Mouse (Mus musculus) hindbrain, embryonic 14.5 days (tissue): ENCODE measurements around the gene Cdh13. TPM values are rescaled to one million over a fixed set of nuclear protein-coding genes. Genes with fewer than 3 reads are reported as not detected.

Source experiments
- ATAC-seq: fragments of 200-750 bp; cut with Nextera tagmentation; 2 replicates; pipeline ENCODE4 v1.8.0; 2017; ENCODE audit warnings: moderate number of reproducible peaks, mild to moderate bottlenecking, moderate TSS enrichment, moderate library complexity; ENCODE audit not compliant: low FRiP score
- DNase-seq: peaks from one replicate; pipeline ENCODE4 v3.0.0-alpha.2; 2015; ENCODE audit warnings: low spot score
- H3K27ac ChIP-seq: fragments of 300-500 bp; sonication (generic); 2 replicates; pipeline ENCODE4 v1.5.1; 2014; ENCODE audit warnings: mild to moderate bottlenecking, moderate library complexity
- H3K27me3 ChIP-seq: fragments of 300-500 bp; sonication (generic); 2 replicates; pipeline ENCODE4 v1.6.1; 2014; ENCODE audit warnings: mild to moderate bottlenecking, low read length, mixed read lengths; ENCODE audit not compliant: control insufficient read depth, insufficient read depth
- H3K36me3 ChIP-seq: fragments of 300-500 bp; sonication (generic); replicated peaks from 2 replicates; pipeline ENCODE4 v1.6.1; 2014; ENCODE audit not compliant: control insufficient read depth, insufficient read depth
- H3K4me1 ChIP-seq: fragments of 300-500 bp; sonication (generic); replicated peaks from 2 replicates; pipeline ENCODE4 v1.6.1; 2014; ENCODE audit warnings: antibody characterized with exemption, low read length, mixed read lengths; ENCODE audit not compliant: control insufficient read depth, insufficient read depth
- H3K4me2 ChIP-seq: fragments of 300-500 bp; sonication (generic); replicated peaks from 2 replicates; pipeline ENCODE4 v1.6.1; 2014; ENCODE audit warnings: mild to moderate bottlenecking, moderate library complexity
- H3K4me3 ChIP-seq: fragments of 300-500 bp; sonication (generic); replicated peaks from 2 replicates; pipeline ENCODE4 v1.5.1; 2014; ENCODE audit warnings: mild to moderate bottlenecking, low read length
- H3K9ac ChIP-seq: fragments of 300-500 bp; sonication (generic); 2 replicates; pipeline ENCODE4 v1.6.1; 2014
- H3K9me3 ChIP-seq: fragments of 300-500 bp; sonication (generic); 2 replicates; pipeline ENCODE4 v1.6.1; 2016; ENCODE audit warnings: low read length; ENCODE audit not compliant: control insufficient read depth
- WGBS: fragments of 180-500 bp; shearing (Covaris S2); extraction: QIAGEN DNeasy Blood & Tissue Kit; methylation state at CpG from one replicate; pipeline ENCODE4 v1.1.7; 2014; 5-methylcytosine and 5-hydroxymethylcytosine counted together
- polyA plus RNA-seq: library from polyadenylated mRNA; unstranded; fragments of >200 nt; fragmentation: Nextera tagmentation; extraction: Ambion mirVana; gene quantifications from 2 replicates; pipeline ENCODE4 v1.2.1, GENCODE M21; 2014

Cdh13 gene
- polyA plus RNA-seq, 1 experiment from 2014 or later = 134 TPM

GRCm38 (mm10) chr8:118488735-118489134 lies 205.2 kb downstream of the Cdh13 start:
- Histone ChIP-seq H3K4me3 (no peak overlapping the region), H3K9ac (no peak overlapping the region), H3K4me2 (no peak overlapping the region), H3K36me3 (no peaks in the 10 kb centered on the region), H3K4me1 (0 out of 2 replicates have a peak, but pooled peaks cover 4% of the 10 kb centered on the region), H3K27ac (no peak overlapping the region), H3K9me3 (no peaks in the 10 kb centered on the region), H3K27me3 (no peaks in the 10 kb centered on the region)
- DNase-seq (no peak), ATAC-seq (no peak)
- WGBS = 20% methylated on average over 4 of the region's 4 CpGs

GRCm38 (mm10) chr8:118502509-118502908 lies 219.0 kb downstream of the Cdh13 start:
- no peak for ATAC-seq
- 57% methylated on average over 8 of the region's 8 CpGs for WGBS

DNA sequence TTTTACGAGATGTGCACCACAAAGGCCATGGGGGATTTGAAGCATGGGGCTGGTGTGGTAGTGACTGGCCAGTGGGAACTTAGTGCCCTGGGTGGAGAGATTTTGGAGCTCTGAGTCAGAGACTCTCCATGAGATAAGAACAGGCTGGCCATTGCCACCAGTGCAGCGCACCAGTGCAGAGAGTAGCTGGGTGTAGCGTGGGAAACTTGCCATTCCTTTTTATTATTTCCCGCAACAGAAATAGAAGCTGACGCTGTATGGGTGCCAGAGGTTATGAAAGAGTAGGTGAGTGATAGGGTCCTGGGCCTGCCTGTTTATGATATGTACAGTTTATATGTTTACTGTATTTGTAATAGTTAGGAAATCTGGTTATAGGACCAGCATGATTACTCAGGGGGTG lies 225.9 kb downstream of the Cdh13 start:
- H3K4me2 ChIP-seq = no peak overlapping the region
- H3K27me3 ChIP-seq = no peaks in the 10 kb centered on the region
- H3K27ac ChIP-seq = no peak overlapping the region
- DNase-seq (no peak), ATAC-seq (no peak)
- 92% methylated on average over 5 of the region's 5 CpGs for WGBS
- H3K9me3 ChIP-seq = no peaks in the 10 kb centered on the region
- 0 out of 2 replicates have a peak, but pooled peaks cover 5% of the 10 kb centered on the region for H3K4me1 ChIP-seq
- no peaks in the 10 kb centered on the region for H3K36me3 ChIP-seq
- no peak overlapping the region for H3K9ac ChIP-seq
- no peak overlapping the region for H3K4me3 ChIP-seq

More at GRCm38 (mm10) chr8:118502509-118502908, 219.0 kb downstream of the Cdh13 start:
- Histone ChIP-seq H3K4me1 (peaks cover 10% of the 10 kb centered on the region), H3K4me2 (no peak overlapping the region), H3K9ac (no peak overlapping the region), H3K27me3 (no peaks in the 10 kb centered on the region), H3K36me3 (no peaks in the 10 kb centered on the region), H3K4me3 (no peak overlapping the region), H3K9me3 (no peaks in the 10 kb centered on the region), H3K27ac (no peak overlapping the region)
- DNase-seq = no peak

DNA sequence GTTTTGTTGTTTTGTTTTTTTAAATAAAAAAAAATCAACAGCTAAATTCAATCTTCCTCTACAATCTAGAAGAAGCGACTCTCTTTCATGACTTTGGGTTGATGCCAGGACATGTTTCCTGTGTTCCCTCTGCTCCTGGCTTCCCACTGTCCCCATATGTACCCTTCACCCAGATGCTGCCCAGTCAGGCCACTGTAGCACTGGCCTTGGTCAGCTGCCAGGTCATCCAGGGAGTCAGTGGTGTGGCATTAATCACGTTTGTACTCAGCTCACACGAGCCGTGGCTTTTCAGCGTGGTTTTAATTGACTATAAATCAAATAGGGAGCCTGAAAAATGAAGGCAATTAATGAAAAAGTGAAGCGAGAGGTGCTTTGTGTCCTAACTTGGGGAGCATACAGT lies 229.7 kb downstream of the Cdh13 start:
- H3K4me2 ChIP-seq = no peak overlapping the region
- H3K4me3 ChIP-seq = no peak overlapping the region
- no peak overlapping the region for H3K27ac ChIP-seq
- H3K9me3 ChIP-seq = no peaks in the 10 kb centered on the region
- 36% methylated on average over 6 of the region's 6 CpGs for WGBS
- DNase-seq (no peak), ATAC-seq (no peak)
- no peaks in the 10 kb centered on the region for H3K27me3 ChIP-seq
- H3K36me3 ChIP-seq = no peaks in the 10 kb centered on the region
- no peak overlapping the region for H3K9ac ChIP-seq
- peaks cover 12% of the 10 kb centered on the region for H3K4me1 ChIP-seq

- DNase-seq (no peak), ATAC-seq (no peak)
- Histone ChIP-seq H3K27ac (no peak overlapping the region), H3K4me1 (peaks cover 15% of the 10 kb centered on the region), H3K9me3 (no peaks in the 10 kb centered on the region), H3K9ac (no peak overlapping the region), H3K27me3 (no peaks in the 10 kb centered on the region), H3K4me3 (no peak overlapping the region), H3K4me2 (no peak overlapping the region), H3K36me3 (no peaks in the 10 kb centered on the region)
- WGBS = 91% methylated on average over 5 of the region's 6 CpGs
Measured at GRCm38 (mm10) chr8:118515616-118516015, 232.1 kb downstream of the Cdh13 start.

DNA sequence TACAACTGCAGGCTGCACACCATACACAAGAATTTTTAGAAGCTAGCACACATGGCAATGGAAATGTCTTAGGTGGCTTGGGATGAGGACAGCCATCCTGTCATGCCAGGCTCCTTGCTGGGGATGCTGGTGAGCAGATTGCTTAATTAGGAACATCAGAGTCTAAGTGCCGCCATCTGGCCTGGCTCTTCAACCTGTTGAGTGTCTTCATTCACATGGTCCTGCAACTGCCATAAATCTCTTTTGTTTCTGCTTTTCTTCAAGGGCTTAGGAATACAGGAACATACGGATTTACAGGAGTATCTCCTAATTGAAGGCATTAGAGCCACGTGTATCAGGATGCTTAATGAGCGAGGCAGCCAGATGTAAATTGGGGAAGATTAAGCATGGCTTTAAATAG lies 233.5 kb downstream of the Cdh13 start:
- 48% methylated on average over 4 of the region's 4 CpGs for WGBS
- Histone ChIP-seq H3K27ac (no peak overlapping the region), H3K36me3 (no peaks in the 10 kb centered on the region), H3K4me3 (no peak overlapping the region), H3K27me3 (no peaks in the 10 kb centered on the region), H3K9me3 (no peaks in the 10 kb centered on the region), H3K4me1 (peaks cover 15% of the 10 kb centered on the region), H3K9ac (no peak overlapping the region), H3K4me2 (no peak overlapping the region)
- ATAC-seq (no peak), DNase-seq (no peak)

DNA sequence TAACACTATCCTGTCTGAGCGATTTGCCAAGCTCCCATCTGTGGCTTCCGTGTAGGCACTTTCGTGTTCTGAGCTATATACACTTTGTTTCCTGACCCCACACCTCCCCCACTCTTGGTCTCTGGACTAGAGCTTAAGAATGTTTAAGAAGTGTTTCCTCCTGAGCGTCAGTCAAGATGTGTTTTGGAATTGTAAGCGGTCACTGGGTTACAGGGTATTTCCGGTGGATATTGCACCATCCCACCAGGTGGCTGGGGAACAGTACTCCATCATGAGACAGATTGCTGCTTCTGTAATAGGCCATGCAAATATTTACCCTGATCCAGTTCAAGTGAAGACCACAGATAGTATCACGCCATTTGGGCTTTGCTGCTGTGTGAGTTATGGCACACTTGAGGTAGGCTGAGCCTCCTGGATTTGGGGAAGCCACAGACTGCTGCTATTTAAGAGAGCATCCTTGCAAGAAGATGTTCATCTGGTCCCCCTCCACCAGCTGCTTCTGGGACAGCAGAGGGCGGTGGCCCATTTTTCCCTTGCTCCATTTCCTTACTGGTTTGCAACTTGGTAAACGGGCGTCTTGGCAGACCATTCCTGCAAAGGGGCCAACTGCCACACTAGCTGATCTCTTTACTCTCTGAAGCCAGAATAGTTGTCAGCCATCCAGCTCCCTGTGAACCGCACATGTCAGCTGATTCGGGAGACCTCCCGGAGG lies 234.7 kb downstream of the Cdh13 start:
- Histone ChIP-seq H3K4me1 (peaks cover 15% of the 10 kb centered on the region), H3K27ac (no peak overlapping the region), H3K4me2 (no peak overlapping the region), H3K9me3 (no peaks in the 10 kb centered on the region), H3K9ac (no peak overlapping the region), H3K27me3 (no peaks in the 10 kb centered on the region), H3K36me3 (no peaks in the 10 kb centered on the region), H3K4me3 (no peak overlapping the region)
- 68% methylated on average over 13 of the region's 13 CpGs for WGBS
- no peak for DNase-seq
- ATAC-seq = no peak; the same call in 1 of the 2 replicates

- H3K4me3 ChIP-seq = no peak overlapping the region
- no peak overlapping the region for H3K27ac ChIP-seq
- H3K36me3 ChIP-seq = no peaks in the 10 kb centered on the region
- H3K9ac ChIP-seq = no peak overlapping the region
- H3K4me2 ChIP-seq = no peak overlapping the region
- H3K9me3 ChIP-seq = no peaks in the 10 kb centered on the region
- 49% methylated on average over 3 of the region's 3 CpGs for WGBS
- peaks cover 12% of the 10 kb centered on the region for H3K4me1 ChIP-seq
- no peak; the same call in 1 of the 2 replicates for ATAC-seq
- no peak for DNase-seq
- no peaks in the 10 kb centered on the region for H3K27me3 ChIP-seq
Measured at GRCm38 (mm10) chr8:118518742-118519102, 235.2 kb downstream of the Cdh13 start.

DNA sequence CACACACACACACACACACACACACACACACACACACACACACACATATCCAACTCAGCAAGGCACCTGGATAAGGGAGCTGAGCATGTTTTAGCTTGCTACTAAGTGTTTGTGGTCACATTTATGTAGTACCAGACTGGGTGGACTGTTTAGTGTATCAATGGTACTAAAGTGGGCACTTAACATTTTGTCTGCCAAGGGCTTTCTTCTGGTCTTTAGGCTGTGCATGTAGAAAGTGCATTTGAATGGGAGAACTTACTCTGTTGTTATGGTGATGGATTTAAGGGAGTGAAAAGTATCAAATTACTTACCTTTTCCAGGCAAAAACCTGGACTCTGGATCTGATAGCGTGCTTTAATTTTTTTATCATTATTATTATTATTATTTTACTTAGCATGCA lies 240.4 kb downstream of the Cdh13 start:
- DNase-seq = no peak
- 80% methylated on average over 1 of the region's 1 CpGs for WGBS

More for the DNA sequence above, 240.4 kb downstream of the Cdh13 start:
- Histone ChIP-seq H3K9me3 (no peaks in the 10 kb centered on the region), H3K4me1 (no peaks in the 10 kb centered on the region), H3K4me3 (no peak overlapping the region), H3K27ac (no peak overlapping the region), H3K27me3 (no peaks in the 10 kb centered on the region), H3K4me2 (no peak overlapping the region), H3K36me3 (no peaks in the 10 kb centered on the region), H3K9ac (no peak overlapping the region)
- no peak for ATAC-seq
